Mouse (Mus musculus): ENCODE data around the gene Acan.

GRCm38 (mm10) chr7:79034521-79034920 lies 18.8 kb upstream of the Acan start:
- no peak for TF ChIP-seq POLR2AphosphoS5 (IDR thresholded peaks at IDR 0.05; ENCODE audit: insufficient replicate concordance, low read depth, low read length)
- TF ChIP-seq CTCF (IDR thresholded peaks at IDR 0.05; ENCODE audit: low read depth, low read length) = no peak
- no peak for TF ChIP-seq GATA1 (IDR thresholded peaks at IDR 0.05; ENCODE audit: borderline replicate concordance, low read length)

Data from G1E (cell line).